Mouse (Mus musculus) midbrain, postnatal 0 days (tissue): ENCODE data around the gene Rxrb. TPM values are rescaled to one million over a fixed set of nuclear protein-coding genes. Genes with fewer than 3 reads are reported as not detected.

Experiments used
- ATAC-seq: fragments of 200-750 bp; cut with Nextera tagmentation; 2 replicates; pipeline ENCODE4 v1.8.0; 2017; ENCODE audit warnings: moderate number of reproducible peaks, mild to moderate bottlenecking, moderate TSS enrichment, moderate library complexity; ENCODE audit not compliant: low FRiP score
- DNase-seq: peaks from one replicate; pipeline ENCODE4 v3.0.0-alpha.2; 2015; ENCODE audit warnings: low spot score
- H3K27ac ChIP-seq: fragments of 300-500 bp; sonication (generic); 2 replicates; pipeline ENCODE4 v1.5.1; 2014; ENCODE audit warnings: low read depth, mild to moderate bottlenecking, low read length, mixed read lengths
- H3K27me3 ChIP-seq: fragments of 300-500 bp; sonication (generic); 2 replicates; pipeline ENCODE4 v1.6.1; 2014; ENCODE audit warnings: low read length, control low read depth, mixed read lengths; ENCODE audit not compliant: insufficient read depth
- H3K36me3 ChIP-seq: fragments of 300-500 bp; sonication (generic); 2 replicates; pipeline ENCODE4 v1.6.1; 2014; ENCODE audit warnings: low read length, control low read depth, mixed read lengths; ENCODE audit not compliant: insufficient read depth
- H3K4me1 ChIP-seq: fragments of 300-500 bp; sonication (generic); 2 replicates; pipeline ENCODE4 v1.6.1; 2014; ENCODE audit warnings: mild to moderate bottlenecking, control low read depth, antibody characterized with exemption, low read length, mixed read lengths; ENCODE audit not compliant: insufficient read depth
- H3K4me2 ChIP-seq: fragments of 300-500 bp; sonication (generic); 2 replicates; pipeline ENCODE4 v1.6.1; 2014; ENCODE audit warnings: low read depth, mild to moderate bottlenecking, low read length, mixed read lengths; ENCODE audit not compliant: poor library complexity, severe bottlenecking
- H3K4me3 ChIP-seq: fragments of 300-500 bp; sonication (generic); 2 replicates; pipeline ENCODE4 v1.5.1; 2014; ENCODE audit warnings: low read depth, mild to moderate bottlenecking, low read length, moderate library complexity
- H3K9ac ChIP-seq: fragments of 300-500 bp; sonication (generic); replicated peaks from 2 replicates; pipeline ENCODE4 v1.6.1; 2014; ENCODE audit warnings: mild to moderate bottlenecking, low read length, moderate library complexity, mixed read lengths; ENCODE audit not compliant: poor library complexity, severe bottlenecking
- H3K9me3 ChIP-seq: fragments of 300-500 bp; sonication (generic); 2 replicates; pipeline ENCODE4 v1.6.1; 2016; ENCODE audit warnings: low read length, control low read depth
- CTCF ChIP-seq: IDR thresholded peaks from 2 replicates; pipeline ENCODE4 v1.5.1; 2016; ENCODE audit warnings: antibody characterized with exemption, mild to moderate bottlenecking
- WGBS: fragments of 180-500 bp; shearing (Covaris S2); extraction: QIAGEN DNeasy Blood & Tissue Kit; methylation state at CpG from one replicate; pipeline ENCODE4 v1.1.7; 2014; 5-methylcytosine and 5-hydroxymethylcytosine counted together
- polyA plus RNA-seq: library from polyadenylated mRNA; unstranded; fragments of >200 nt; fragmentation: Nextera tagmentation; extraction: Ambion mirVana; gene quantifications from 2 replicates; pipeline ENCODE4 v1.2.1, GENCODE M21; 2015
- total RNA-seq: library from RNA; depleted of rRNA; stranded (reverse); fragments of >200 nt; gene quantifications from 2 replicates; pipeline ENCODE4 v1.2.3, GENCODE M21; 2014

Gene Rxrb
- total and polyA plus RNA-seq, 2 experiments from 2014 or later: 53.7 to 61.2 TPM

- Histone ChIP-seq H3K4me2 (peak overlapping the region; percentile 97), H3K27me3 (no peaks in the 10 kb centered on the region), H3K4me1 (peaks cover 42% of the 10 kb centered on the region), H3K36me3 (peaks cover 16% of the 10 kb centered on the region), H3K4me3 (no peak overlapping the region), H3K27ac (peak overlapping the region; percentile 77; the same call in 1 of the 2 replicates), H3K9ac (0 out of 2 replicates have a peak overlapping the region, but pooled peaks have one; percentile 19), H3K9me3 (no peaks in the 10 kb centered on the region)
- DNase-seq: no peak
- no peak for ATAC-seq
- no peak for TF ChIP-seq CTCF
- 45% methylated on average over 17 of the region's 17 CpGs for WGBS
Measured at GRCm38 (mm10) chr17:34028501-34029149, 3.0 kb upstream of the Rxrb start.

GRCm38 (mm10) chr17:34029150-34029889, 2.3 kb upstream of the Rxrb start:
- DNase-seq: no peak
- H3K27ac ChIP-seq: no peak overlapping the region
- 80% methylated on average over 18 of the region's 18 CpGs for WGBS
- TF ChIP-seq CTCF: no peak
- peak overlapping the region; percentile 96; the same call in 1 of the 2 replicates for H3K9ac ChIP-seq
- H3K36me3 ChIP-seq: peaks cover 16% of the 10 kb centered on the region
- H3K9me3 ChIP-seq: no peaks in the 10 kb centered on the region
- H3K4me3 ChIP-seq: no peak overlapping the region
- no peak for ATAC-seq
- H3K4me1 ChIP-seq: peaks cover 37% of the 10 kb centered on the region
- H3K4me2 ChIP-seq: peak overlapping the region; percentile 97
- no peaks in the 10 kb centered on the region for H3K27me3 ChIP-seq

- Histone ChIP-seq H3K27me3 (no peaks in the 10 kb centered on the region), H3K9ac (peak overlapping the region; percentile 96), H3K27ac (no peak overlapping the region), H3K36me3 (peaks cover 16% of the 10 kb centered on the region), H3K9me3 (no peaks in the 10 kb centered on the region), H3K4me3 (peak overlapping the region; percentile 70), H3K4me2 (peak overlapping the region; percentile 97), H3K4me1 (peaks cover 37% of the 10 kb centered on the region)
- ATAC-seq (no peak), DNase-seq (no peak)
- no peak for TF ChIP-seq CTCF
- 52% methylated on average over 21 of the region's 21 CpGs for WGBS
Measured at GRCm38 (mm10) chr17:34029890-34030595, 1.6 kb upstream of the Rxrb start.

- ATAC-seq: no peak
- Histone ChIP-seq H3K4me3 (peak overlapping the region; percentile 70), H3K9ac (peak overlapping the region; percentile 96), H3K4me1 (peaks cover 28% of the 10 kb centered on the region), H3K4me2 (peak overlapping the region; percentile 97), H3K27me3 (no peaks in the 10 kb centered on the region), H3K27ac (peak overlapping the region; percentile 97), H3K9me3 (no peaks in the 10 kb centered on the region), H3K36me3 (peaks cover 19% of the 10 kb centered on the region)
- 5% methylated on average over 20 of the region's 20 CpGs for WGBS
- 0 out of 2 replicates have a peak, but pooled peaks have one; percentile 5 for TF ChIP-seq CTCF
- DNase-seq: no peak
Measured at GRCm38 (mm10) chr17:34030861-34031326, 718 bp upstream of the Rxrb start.

GRCm38 (mm10) chr17:34032174-34032632, 591 bp downstream of the Rxrb start:
- H3K9me3 ChIP-seq: no peaks in the 10 kb centered on the region
- ATAC-seq: 0 out of 2 replicates have a peak, but pooled peaks have one; percentile 1
- peaks cover 24% of the 10 kb centered on the region for H3K4me1 ChIP-seq
- peak; percentile 51 for DNase-seq
- TF ChIP-seq CTCF: no peak
- H3K27ac ChIP-seq: peak overlapping the region; percentile 97
- H3K9ac ChIP-seq: peak overlapping the region; percentile 96
- WGBS: under 1% methylated on average over 34 of the region's 48 CpGs
- peak overlapping the region; percentile 97 for H3K4me2 ChIP-seq
- peak overlapping the region; percentile 70 for H3K4me3 ChIP-seq
- no peaks in the 10 kb centered on the region for H3K27me3 ChIP-seq
- peaks cover 30% of the 10 kb centered on the region for H3K36me3 ChIP-seq
